Mouse (Mus musculus): ENCODE measurements around the gene Abr. TPM values are rescaled to one million over a fixed set of nuclear protein-coding genes. Genes with fewer than 3 reads are reported as not detected.

Gene Abr
- polyA plus RNA-seq, 1 experiment = 23.1 TPM

DNA sequence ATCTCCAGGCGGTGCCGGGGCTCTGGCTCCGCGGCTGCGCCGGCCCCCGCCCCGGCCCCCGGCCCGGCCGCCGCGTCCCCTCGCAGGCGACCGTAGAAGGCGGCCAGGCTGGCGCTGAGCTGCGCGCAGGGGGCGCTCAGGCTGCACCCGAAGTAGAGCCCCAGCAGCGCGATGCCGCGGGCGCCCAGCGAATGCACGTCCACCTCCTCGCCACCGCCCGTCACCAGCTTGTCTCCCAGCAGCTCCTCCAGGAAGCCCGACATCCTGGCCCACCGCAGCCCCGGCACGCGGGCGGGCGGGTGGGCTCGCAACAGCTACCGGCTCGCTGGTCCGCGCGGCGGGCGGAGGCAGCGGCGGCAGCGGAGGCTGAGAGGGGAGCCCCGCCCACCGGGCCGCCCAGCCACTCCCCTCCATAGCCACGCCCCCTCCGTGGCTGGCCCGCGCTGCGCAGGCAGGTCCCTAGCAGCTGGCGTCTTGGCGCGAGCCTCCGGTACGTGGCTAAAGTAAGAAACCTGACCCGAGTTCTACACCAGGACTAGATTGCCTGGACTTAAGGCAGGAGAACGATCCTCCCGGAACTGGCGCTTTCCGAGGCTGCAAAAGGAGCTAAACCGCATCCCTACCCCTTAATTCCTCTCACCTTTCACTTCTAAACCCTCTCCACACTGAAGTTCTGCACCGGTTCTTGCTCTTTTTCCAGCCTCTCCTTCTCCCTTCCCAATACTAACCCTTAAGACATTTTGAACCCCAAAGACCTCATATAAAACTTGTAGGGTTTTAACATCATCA is 223.1 kb downstream of the Abr start, which contains the start of gene Nxn:
Gene Nxn, minus strand, starts transcription at position 343 of the 789 bp plus-strand sequence.
- TF ChIP-seq CTCF (IDR thresholded peaks at IDR 0.05; ENCODE audit: borderline replicate concordance, insufficient read depth, low read length) = no peak
- TF ChIP-seq POLR2A (IDR thresholded peaks at IDR 0.05; ENCODE audit: low read depth, low read length) = peak; percentile 66; the same call in 1 of the 2 replicates
- peaks cover 7% of the 10 kb centered on the region for H3K4me1 ChIP-seq (ENCODE audit: control insufficient read depth, insufficient read depth, low read length)
- H3K4me3 ChIP-seq (ENCODE audit: insufficient read depth, low read length) = peak within 1 kb of the TSS; percentile 95
- H3K27ac ChIP-seq (ENCODE audit: insufficient read depth, low read length) = peak within 1 kb of the TSS; percentile 91

DNA sequence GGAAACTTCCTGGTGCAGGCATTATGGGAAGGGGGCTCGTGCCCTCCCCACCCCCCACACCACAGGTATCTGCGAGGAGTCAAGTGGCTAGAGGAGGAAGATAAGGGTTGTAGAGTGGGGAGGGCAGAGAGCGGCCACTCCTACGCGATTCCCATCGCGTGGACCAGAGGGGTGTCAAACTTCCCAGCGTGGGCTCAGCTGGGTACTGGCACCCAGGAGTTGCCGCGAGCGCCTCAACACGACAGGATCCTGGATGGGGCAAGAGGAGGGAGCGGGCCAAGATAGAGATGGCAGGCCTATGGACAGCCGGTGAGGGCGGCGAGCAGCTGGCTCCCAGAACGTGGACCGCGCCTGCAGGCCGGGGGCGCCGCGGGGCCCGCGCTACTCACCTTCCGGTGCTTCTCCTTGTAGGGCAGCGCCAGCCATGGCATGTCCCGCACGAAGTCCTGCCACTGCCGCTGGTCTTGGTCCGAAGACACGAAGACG is 223.8 kb downstream of the Abr start:
- TF ChIP-seq CTCF (IDR thresholded peaks at IDR 0.05; ENCODE audit: borderline replicate concordance, insufficient read depth, low read length) = no peak
- TF ChIP-seq POLR2A (IDR thresholded peaks at IDR 0.05; ENCODE audit: low read depth, low read length) = peak; percentile 44; the same call in 1 of the 2 replicates
- peaks cover 7% of the 10 kb centered on the region for H3K4me1 ChIP-seq (ENCODE audit: control insufficient read depth, insufficient read depth, low read length)
- H3K27ac ChIP-seq (ENCODE audit: insufficient read depth, low read length) = peak overlapping the region; percentile 90
- H3K4me3 ChIP-seq (ENCODE audit: insufficient read depth, low read length) = peak overlapping the region; percentile 95

DNA sequence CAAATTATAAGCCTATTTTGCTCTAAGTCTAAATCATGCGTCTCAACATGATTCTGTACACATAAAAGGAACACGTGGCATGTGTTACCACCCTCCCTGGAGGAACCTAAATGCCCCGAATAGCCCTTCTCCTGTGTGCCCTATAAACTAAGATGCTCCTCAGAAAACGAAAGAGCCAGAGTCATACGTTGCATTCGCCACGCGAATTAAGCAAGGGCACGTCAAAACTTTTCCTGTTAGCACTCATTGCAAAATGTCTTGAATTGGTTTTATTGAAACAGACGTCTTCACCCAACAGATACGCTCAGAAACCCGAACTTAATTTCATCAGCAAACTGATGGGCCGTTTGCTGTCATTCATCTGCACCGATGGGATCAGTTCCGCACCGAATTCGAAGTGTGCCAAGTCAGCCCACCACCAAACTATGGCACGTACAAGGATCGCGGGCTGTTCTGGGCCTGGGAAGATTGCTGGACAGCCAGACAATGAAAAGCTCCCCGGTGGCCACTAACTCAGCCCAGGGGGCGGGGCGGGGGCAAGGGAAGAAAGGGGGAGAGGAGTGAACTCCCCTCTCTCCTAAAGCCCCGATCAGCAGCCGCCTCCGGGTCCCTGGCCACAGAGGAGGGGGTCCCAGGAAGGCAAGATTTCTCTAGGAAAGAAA is 224.3 kb downstream of the Abr start:
- Histone ChIP-seq H3K27ac (ENCODE audit: insufficient read depth, low read length) (peak overlapping the region; percentile 90), H3K4me1 (ENCODE audit: control insufficient read depth, insufficient read depth, low read length) (peaks cover 7% of the 10 kb centered on the region), H3K4me3 (ENCODE audit: insufficient read depth, low read length) (peak overlapping the region; percentile 95)
- TF ChIP-seq POLR2A (IDR thresholded peaks at IDR 0.05; ENCODE audit: low read depth, low read length) (peak; percentile 56), CTCF (IDR thresholded peaks at IDR 0.05; ENCODE audit: borderline replicate concordance, insufficient read depth, low read length) (no peak)

DNA sequence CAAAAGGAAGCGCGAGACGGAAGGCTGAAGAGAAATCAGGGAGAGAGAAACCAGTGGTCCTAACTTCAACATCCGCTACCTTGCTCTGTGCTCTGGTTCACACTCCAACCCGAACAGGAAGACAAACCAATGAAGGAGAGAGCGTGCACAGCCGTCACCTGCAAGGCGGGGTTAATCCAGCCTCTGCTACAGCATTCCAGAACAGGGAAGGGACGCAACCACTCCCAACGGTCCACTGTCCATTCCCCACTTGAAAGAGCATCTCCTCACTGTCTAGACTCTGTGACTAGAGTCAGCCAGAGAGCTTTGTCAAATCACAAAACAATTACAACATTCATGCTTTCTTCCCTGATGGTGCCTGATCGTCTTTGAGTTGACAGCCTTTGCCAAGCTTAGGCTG is 229.1 kb downstream of the Abr start:
- TF ChIP-seq CTCF (IDR thresholded peaks at IDR 0.05; ENCODE audit: borderline replicate concordance, insufficient read depth, low read length) = no peak
- no peak overlapping the region for H3K27ac ChIP-seq (ENCODE audit: insufficient read depth, low read length)
- no peak overlapping the region for H3K4me3 ChIP-seq (ENCODE audit: insufficient read depth, low read length)
- H3K4me1 ChIP-seq (ENCODE audit: control insufficient read depth, insufficient read depth, low read length) = peaks cover 5% of the 10 kb centered on the region; the same call in 1 of the 2 replicates

DNA sequence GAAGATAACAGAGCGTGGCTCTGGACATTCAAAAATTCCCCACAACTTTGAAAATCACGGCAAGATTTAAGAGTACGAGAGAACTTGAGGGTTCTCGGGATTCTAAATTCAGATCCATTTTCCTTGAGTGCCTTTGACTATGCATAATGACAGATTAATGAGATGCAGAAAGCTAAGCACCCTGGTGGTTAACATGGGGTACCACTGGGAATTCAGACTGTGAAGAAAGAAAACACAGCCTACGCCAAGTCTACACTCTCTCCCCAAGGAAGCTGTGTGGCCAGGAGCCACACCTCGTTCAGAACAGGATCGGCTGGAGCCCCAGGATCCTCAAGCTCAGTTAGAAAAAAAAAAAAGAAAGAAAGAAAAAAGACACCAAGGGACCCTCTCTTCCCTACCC is 229.6 kb downstream of the Abr start:
- no peak for TF ChIP-seq CTCF (IDR thresholded peaks at IDR 0.05; ENCODE audit: borderline replicate concordance, insufficient read depth, low read length)
- no peak for TF ChIP-seq POLR2A (IDR thresholded peaks at IDR 0.05; ENCODE audit: low read depth, low read length)
- H3K4me1 ChIP-seq (ENCODE audit: control insufficient read depth, insufficient read depth, low read length) = peaks cover 5% of the 10 kb centered on the region; the same call in 1 of the 2 replicates
- no peak overlapping the region for H3K4me3 ChIP-seq (ENCODE audit: insufficient read depth, low read length)
- H3K27ac ChIP-seq (ENCODE audit: insufficient read depth, low read length) = no peak overlapping the region

DNA sequence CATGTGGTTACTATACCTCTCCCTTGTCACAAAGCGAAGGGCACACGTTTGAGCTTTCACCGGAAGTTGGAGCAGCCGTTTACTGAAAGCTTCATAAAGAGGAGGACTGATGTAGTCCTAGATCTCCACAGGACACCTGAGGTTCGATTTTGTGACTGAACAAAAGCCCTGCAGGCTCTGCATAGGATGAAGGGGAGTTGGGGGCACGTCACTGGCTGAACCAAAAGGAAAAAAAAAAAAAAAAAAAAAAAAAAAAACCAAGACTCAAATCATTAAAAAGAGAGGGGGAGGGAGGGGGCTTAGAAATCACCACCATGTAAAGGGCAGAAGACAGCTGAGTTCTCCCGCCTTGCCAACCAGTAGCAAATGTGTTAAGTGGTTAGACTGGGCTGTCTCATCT is 233.4 kb downstream of the Abr start:
- Histone ChIP-seq H3K27ac (ENCODE audit: insufficient read depth, low read length) (no peak overlapping the region), H3K4me1 (ENCODE audit: control insufficient read depth, insufficient read depth, low read length) (no peaks in the 10 kb centered on the region), H3K4me3 (ENCODE audit: insufficient read depth, low read length) (no peak overlapping the region)
- TF ChIP-seq CTCF (IDR thresholded peaks at IDR 0.05; ENCODE audit: borderline replicate concordance, insufficient read depth, low read length) (no peak), POLR2A (IDR thresholded peaks at IDR 0.05; ENCODE audit: low read depth, low read length) (no peak)

DNA sequence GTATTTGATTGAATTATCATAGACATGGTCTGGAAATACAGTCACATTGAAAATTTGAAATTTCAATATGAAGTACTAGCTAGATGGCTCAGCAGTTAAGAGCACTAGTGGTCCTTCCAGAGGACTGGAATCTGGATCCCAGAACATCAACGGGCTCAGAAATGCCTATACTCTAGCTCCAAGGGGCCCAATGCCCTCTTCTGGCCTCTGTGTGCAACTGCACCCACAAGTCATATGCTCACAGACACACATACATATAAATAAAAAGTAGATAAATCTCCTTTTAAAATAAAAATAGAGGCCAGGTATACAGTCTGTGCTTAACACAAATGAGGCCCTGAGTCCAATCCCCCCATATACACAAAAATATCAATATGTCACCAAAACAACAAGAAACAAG is 235.0 kb downstream of the Abr start:
- no peak overlapping the region for H3K4me3 ChIP-seq (ENCODE audit: insufficient read depth, low read length)
- H3K27ac ChIP-seq (ENCODE audit: insufficient read depth, low read length) = no peak overlapping the region
- no peak for TF ChIP-seq POLR2A (IDR thresholded peaks at IDR 0.05; ENCODE audit: low read depth, low read length)
- TF ChIP-seq CTCF (IDR thresholded peaks at IDR 0.05; ENCODE audit: borderline replicate concordance, insufficient read depth, low read length) = no peak
- H3K4me1 ChIP-seq (ENCODE audit: control insufficient read depth, insufficient read depth, low read length) = no peaks in the 10 kb centered on the region

DNA sequence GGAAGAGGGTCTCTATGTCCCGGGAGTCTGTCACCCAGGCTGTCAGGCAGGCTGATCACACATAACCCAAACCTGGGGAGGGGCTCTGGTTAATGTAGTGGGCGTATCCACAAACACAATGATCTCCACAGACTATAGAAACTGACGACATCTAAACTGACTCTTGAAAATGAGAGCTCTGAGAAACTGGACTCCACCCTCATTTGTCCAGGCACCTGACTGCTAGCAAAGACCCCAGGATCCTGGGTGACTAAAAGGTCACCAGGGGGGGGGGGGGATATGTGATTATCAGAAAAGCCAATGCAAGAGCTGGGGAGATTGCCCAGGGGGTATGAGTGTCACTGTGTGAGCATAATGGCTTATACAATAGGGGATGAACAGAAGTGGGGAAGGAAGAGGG is 236.4 kb downstream of the Abr start:
- 0 out of 2 replicates have a peak, but pooled peaks cover 5% of the 10 kb centered on the region for H3K4me1 ChIP-seq (ENCODE audit: control insufficient read depth, insufficient read depth, low read length)
- no peak for TF ChIP-seq CTCF (IDR thresholded peaks at IDR 0.05; ENCODE audit: borderline replicate concordance, insufficient read depth, low read length)
- TF ChIP-seq POLR2A (IDR thresholded peaks at IDR 0.05; ENCODE audit: low read depth, low read length) = no peak
- H3K27ac ChIP-seq (ENCODE audit: insufficient read depth, low read length) = no peak overlapping the region
- no peak overlapping the region for H3K4me3 ChIP-seq (ENCODE audit: insufficient read depth, low read length)

DNA sequence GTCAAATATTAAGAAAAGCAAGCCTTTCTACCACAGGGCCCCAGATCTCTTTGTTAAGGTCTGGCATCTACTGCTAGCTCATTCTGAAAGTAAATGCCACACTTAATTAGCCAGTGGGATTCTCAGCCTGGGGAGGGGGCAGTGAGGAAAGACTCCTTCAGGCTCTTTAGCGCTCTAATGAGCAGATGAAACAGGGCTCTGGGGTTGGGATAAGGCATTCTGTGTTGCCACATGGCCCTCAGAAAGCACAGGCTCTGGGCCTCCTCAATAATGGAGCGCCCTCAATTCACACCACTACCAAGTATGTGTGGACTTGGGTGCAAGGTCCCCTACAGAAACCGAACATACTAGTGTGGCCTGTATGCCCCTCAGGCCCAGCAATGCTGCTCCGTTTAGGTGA is 237.1 kb downstream of the Abr start:
- H3K4me1 ChIP-seq (ENCODE audit: control insufficient read depth, insufficient read depth, low read length) = 0 out of 2 replicates have a peak, but pooled peaks cover 5% of the 10 kb centered on the region
- H3K27ac ChIP-seq (ENCODE audit: insufficient read depth, low read length) = no peak overlapping the region
- TF ChIP-seq CTCF (IDR thresholded peaks at IDR 0.05; ENCODE audit: borderline replicate concordance, insufficient read depth, low read length) = no peak
- TF ChIP-seq POLR2A (IDR thresholded peaks at IDR 0.05; ENCODE audit: low read depth, low read length) = no peak
- no peak overlapping the region for H3K4me3 ChIP-seq (ENCODE audit: insufficient read depth, low read length)

DNA sequence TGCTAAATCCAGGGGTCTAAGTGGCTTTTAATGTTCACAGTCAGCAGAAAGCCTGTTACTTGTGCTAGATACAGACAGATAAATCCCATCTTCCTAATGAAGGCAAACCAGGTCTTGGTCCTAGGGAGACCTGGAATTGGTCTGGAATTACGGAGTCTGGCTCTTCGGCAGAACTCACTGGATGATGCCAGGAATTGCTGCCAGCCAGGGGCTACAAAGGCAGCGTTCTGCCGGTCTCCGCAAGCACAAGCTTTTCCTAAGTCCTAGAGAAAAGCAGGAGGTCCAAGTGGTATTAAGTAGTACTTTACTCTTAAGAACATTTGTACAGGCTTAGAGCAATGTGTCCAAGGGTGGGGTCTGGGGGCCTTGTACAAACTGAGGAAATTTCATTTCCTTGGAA is 237.8 kb downstream of the Abr start:
- TF ChIP-seq CTCF (IDR thresholded peaks at IDR 0.05; ENCODE audit: borderline replicate concordance, insufficient read depth, low read length) = no peak
- no peak for TF ChIP-seq POLR2A (IDR thresholded peaks at IDR 0.05; ENCODE audit: low read depth, low read length)
- Histone ChIP-seq H3K4me1 (ENCODE audit: control insufficient read depth, insufficient read depth, low read length) (0 out of 2 replicates have a peak, but pooled peaks cover 5% of the 10 kb centered on the region), H3K4me3 (ENCODE audit: insufficient read depth, low read length) (no peak overlapping the region), H3K27ac (ENCODE audit: insufficient read depth, low read length) (no peak overlapping the region; the same call in 1 of the 2 replicates)
